Mouse (Mus musculus) layer of hippocampus, adult 2 months (tissue): ENCODE results near the gene Arl4a. TPM values are rescaled to one million over a fixed set of nuclear protein-coding genes. Genes with fewer than 3 reads are reported as not detected.
A peak's percentile ranks its signal among the peaks of the same experiment; 100 is the strongest.

ENCODE experiments used
- DNase-seq, 2 experiments: peaks; one replicate each; pipeline ENCODE4 v3.0.0; 2022; ENCODE audit warnings: low spot score in 2 of 2
- H3K27ac ChIP-seq: fragments of 200-600 bp; 2 replicates; pipeline ENCODE4 v1.8.1; 2022
- H3K4me3 ChIP-seq: fragments of 200-600 bp; 2 replicates; pipeline ENCODE4 v1.8.1; 2022; ENCODE audit warnings: mild to moderate bottlenecking
- CTCF ChIP-seq: fragments of 200-600 bp; conservative IDR thresholded peaks from 2 replicates; pipeline ENCODE4 v1.8.1; 2022; ENCODE audit warnings: antibody characterized with exemption, mild to moderate bottlenecking, moderate library complexity
- total RNA-seq, 2 experiments: library from RNA; stranded (reverse); gene quantifications; 2 replicates each; pipeline ENCODE4 v1.2.3; 2021

Arl4a gene
- total RNA-seq, 2 experiments from 2014 or later: 29.9 to 30.5 TPM

DNA sequence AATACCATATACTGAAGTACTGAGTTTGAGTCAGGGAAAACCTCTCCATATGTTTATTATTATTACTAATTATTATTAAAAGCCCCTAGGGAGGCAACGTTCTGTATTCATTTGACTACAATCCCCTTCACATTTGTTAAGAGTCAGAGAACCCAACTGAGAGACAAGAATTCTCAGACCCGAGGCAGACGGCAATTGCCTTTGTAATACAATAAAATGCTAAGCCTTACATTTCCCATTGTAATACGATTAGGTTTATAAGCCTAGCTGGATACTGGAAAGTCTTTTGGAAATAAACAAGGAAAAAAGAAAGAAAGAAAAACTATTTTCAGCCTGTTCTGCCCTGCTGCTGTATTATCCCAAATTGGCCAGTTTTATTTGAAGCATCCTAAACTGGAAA lies 40.2 kb downstream of the Arl4a start:
- Histone ChIP-seq H3K4me3 (no peak overlapping the region), H3K27ac (no peak overlapping the region)
- no peak for DNase-seq
- no peak for TF ChIP-seq CTCF

DNA sequence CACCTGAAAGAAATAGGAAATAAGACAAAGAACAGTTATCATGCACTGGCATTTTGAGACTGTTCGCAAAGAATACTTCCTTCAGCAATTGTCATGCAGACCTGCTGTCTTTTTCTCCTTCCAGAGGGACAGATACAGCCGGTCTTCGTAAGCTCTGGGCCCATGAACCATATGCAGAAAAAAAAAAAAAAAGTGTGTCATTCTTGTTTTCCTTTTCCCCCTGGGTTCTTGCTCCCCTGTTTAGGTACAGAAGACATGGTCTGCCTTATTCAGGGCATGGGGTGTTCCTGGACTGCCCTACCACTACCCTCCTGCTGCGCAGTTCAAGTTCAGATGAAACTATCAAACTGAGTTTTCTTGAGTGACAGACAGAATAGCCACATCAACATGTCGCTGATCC lies 41.8 kb downstream of the Arl4a start:
- TF ChIP-seq CTCF: no peak
- no peak overlapping the region for H3K27ac ChIP-seq
- DNase-seq: no peak
- H3K4me3 ChIP-seq: no peak overlapping the region

- TF ChIP-seq CTCF: no peak
- no peak for DNase-seq
- Histone ChIP-seq H3K27ac (no peak overlapping the region), H3K4me3 (no peak overlapping the region)
Observed at GRCm38 (mm10) chr12:39995609-39996008, 42.2 kb downstream of the Arl4a start.

- Histone ChIP-seq H3K27ac (no peak overlapping the region), H3K4me3 (no peak overlapping the region)
- no peak for DNase-seq
- no peak for TF ChIP-seq CTCF
Observed at GRCm38 (mm10) chr12:39992767-39993302, 45.0 kb downstream of the Arl4a start.

DNA sequence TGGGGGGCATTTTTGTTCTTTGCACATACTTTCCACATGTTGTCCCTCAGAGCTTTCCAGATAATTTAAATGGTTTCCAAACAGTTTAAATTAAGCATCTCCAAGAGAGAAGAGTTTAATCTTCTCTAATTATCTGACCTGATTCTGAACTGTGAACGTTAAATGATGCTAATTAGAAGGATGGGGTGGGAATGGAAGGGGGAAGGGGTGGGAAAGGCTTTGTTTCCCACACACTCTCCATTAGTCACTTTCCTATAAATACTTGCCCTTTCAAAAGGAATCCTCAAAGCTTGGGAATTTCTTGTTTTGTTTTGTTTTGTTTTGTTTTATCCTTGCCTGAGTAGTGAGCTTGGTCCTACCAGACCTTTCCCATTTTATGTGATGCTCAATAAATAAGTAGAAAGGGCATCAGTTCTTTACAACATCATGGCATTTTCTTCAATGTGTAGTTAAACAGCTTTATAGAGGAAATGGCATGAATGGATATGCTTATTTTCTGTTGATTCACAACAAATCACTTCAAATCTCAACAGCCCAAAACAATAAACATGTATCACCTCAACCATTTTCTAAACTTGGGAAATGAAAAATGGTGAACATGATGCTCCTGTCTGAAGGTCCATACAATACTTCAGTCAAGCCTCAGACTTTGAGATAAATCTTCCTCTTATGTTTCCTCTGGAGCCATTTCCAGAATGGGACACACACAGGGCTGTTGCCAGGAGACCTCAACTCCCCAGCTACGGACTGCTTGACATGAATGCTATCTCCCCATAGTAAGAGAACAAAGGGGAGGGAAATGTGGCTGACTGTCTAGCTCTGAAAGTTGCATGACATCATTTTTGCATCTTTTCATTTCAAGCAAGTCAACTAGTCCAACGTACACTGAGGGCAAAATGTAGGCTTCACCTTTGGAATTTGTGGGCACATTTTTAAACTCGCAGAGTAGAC lies 46.7 kb downstream of the Arl4a start:
- Histone ChIP-seq H3K27ac (no peak overlapping the region), H3K4me3 (no peak overlapping the region)
- no peak for TF ChIP-seq CTCF
- DNase-seq: no peak

GRCm38 (mm10) chr12:39989136-39989535 lies 48.7 kb downstream of the Arl4a start:
- Histone ChIP-seq H3K4me3 (no peak overlapping the region), H3K27ac (no peak overlapping the region)
- TF ChIP-seq CTCF: no peak
- DNase-seq: no peak

DNA sequence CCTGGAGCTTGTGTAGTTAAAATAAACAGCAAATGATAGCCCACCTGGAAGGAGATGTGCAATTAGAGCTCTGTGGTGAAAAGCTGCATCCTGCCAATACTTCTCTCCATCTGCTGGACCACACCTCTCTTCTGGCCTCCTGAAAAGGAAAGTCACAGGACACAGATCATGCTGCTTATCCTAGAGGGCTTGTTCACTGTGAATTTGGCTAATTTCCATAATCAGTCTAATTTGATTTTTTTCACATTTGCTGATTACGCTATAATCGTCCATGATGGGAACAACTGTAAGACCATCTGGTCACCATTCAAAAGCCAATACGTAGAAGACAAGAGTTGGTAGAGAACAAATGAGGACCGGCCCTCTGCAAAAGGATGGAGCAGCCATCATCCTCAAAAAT lies 50.6 kb downstream of the Arl4a start:
- no peak for DNase-seq
- Histone ChIP-seq H3K4me3 (no peak overlapping the region), H3K27ac (no peak overlapping the region)
- no peak for TF ChIP-seq CTCF

GRCm38 (mm10) chr12:39985639-39986038 lies 52.2 kb downstream of the Arl4a start:
- Histone ChIP-seq H3K27ac (no peak overlapping the region), H3K4me3 (no peak overlapping the region)
- DNase-seq: no peak
- TF ChIP-seq CTCF: no peak

GRCm38 (mm10) chr12:39979792-39980191 lies 58.0 kb downstream of the Arl4a start:
- no peak for TF ChIP-seq CTCF
- no peak for DNase-seq
- no peak overlapping the region for H3K4me3 ChIP-seq
- H3K27ac ChIP-seq: no peak overlapping the region

DNA sequence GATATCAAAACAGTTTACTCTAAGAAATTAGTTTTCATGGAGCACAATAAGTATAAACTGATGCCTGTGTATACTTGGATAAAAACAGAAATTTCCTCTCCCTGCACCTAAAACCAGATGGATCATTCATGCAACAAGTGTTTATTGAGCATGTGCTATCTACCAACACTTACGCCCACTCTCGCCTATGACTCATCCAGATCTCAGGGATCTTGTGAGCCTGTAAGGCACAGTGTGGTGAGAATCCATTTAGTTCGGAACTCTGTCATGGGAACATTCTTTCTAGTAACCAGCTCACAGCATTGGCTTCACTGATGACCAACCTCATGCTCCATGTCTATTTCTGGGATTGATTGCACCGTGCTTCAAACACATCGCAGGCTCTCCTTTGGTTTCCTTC lies 58.8 kb downstream of the Arl4a start:
- Histone ChIP-seq H3K27ac (no peak overlapping the region), H3K4me3 (no peak overlapping the region)
- DNase-seq: peak; percentile 58 to 75
- TF ChIP-seq CTCF: no peak

- Histone ChIP-seq H3K27ac (no peak overlapping the region), H3K4me3 (no peak overlapping the region)
- DNase-seq: no peak
- no peak for TF ChIP-seq CTCF
Observed at GRCm38 (mm10) chr12:39977996-39978590, 59.7 kb downstream of the Arl4a start.

- no peak overlapping the region for H3K27ac ChIP-seq
- no peak for DNase-seq
- no peak for TF ChIP-seq CTCF
- no peak overlapping the region for H3K4me3 ChIP-seq
Observed at GRCm38 (mm10) chr12:39976426-39976825, 61.4 kb downstream of the Arl4a start.

- DNase-seq: no peak
- H3K4me3 ChIP-seq: no peak overlapping the region
- no peak overlapping the region for H3K27ac ChIP-seq
- TF ChIP-seq CTCF: no peak
Observed at GRCm38 (mm10) chr12:39975829-39976340, 61.9 kb downstream of the Arl4a start.
